Mouse (Mus musculus): Measurements from ENCODE around the gene Hdac5.
A peak's percentile ranks its signal among the peaks of the same experiment; 100 is the strongest.

The Hdac5 gene

DNA sequence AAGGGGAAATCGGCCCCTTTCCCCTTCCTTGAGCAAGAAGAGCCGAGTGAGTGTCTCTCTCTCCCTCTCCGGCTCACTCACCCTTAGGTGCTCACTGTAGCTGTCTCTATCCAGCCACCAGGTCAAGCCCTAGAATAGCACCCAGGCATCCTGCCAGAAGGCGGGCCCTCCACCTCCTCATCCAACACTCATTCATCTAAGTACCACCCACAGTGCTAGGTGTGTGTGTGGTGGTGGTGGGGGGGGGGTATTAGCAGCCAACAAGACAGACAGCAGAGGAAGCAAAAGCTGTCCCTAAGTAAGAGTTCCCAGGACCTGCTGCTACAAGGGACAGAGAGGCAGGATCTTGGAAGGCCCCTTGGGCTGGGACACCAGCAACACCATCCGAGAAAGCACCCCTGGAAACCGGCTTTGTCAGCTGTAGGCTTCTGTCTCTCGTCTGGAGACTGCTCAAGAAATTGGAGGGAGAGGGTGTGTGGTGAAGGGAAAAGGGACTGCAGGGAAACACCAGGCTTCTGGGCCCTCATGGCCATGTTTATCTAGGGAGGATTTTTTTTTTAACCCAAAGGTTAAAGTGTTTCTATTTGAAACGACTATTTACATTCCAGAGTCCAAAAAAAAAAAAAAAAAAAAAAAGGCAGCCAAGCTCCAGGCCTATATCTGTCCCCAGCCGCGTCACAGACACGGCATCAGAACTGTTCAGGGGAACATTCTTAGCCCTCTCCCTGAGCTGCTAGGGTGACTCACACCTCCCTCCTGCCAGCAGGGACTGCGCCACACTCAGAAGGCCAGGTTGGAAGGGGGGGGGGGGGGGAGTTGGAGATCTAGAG lies 13.7 kb downstream of the Hdac5 start:
- no peak for DNase-seq (ENCODE audit: low read depth, low spot score)

DNA sequence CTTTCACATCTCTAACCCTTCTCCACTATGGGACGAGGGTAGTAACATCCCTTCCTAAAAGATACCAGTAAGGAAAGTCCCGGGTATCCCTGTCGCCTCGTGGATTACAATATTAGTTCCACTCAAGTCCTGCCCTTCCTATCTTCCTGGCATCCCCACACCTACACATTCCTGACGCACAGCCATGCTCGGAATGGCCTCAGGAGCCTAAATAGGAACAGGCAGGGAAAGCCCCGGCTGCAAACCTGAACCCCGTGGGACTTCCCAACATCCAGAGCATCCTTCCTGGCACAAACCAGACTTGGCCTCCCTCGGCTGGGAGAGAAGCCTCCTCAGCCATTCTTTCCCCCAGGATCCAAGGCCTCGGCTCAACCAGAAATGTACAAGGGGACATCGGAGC lies 14.5 kb downstream of the Hdac5 start:
- DNase-seq (ENCODE audit: low read depth, low spot score): no peak

DNA sequence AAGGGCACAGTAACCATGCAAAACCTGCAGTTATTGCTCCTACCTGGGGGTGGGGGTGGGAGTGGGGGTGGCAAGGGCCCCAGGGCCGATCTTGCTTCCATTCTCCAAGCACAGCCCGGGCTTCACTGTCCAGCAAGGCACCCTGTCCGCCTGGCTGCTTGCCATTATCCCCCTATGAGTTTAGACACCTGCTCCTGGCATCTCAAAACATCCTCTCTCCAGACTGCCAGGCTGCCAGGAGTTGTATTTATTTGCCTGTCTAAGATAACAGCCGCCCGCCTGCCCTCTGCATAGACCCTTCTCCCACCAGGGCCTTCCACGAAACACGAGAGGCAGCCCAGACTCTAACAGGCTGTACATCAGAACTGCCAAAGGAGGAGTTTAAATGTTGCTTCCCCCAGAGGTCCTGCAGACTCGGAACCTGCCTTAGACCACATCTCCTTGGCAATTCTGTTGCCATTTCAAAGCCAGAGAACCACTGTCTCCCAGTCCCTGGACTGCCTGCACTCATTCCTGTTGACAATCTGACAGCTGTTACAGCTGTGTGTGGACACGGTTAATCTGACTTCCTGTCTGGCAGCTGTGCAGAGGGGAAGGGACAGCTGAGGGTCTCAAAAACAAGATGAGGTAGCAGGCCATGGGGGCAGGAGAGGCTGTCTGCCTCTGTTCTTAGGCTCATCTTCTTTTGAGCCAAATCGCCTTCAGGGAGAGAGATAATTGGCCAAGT lies 15.4 kb downstream of the Hdac5 start:
- no peak for DNase-seq (ENCODE audit: low read depth, low spot score)

DNA sequence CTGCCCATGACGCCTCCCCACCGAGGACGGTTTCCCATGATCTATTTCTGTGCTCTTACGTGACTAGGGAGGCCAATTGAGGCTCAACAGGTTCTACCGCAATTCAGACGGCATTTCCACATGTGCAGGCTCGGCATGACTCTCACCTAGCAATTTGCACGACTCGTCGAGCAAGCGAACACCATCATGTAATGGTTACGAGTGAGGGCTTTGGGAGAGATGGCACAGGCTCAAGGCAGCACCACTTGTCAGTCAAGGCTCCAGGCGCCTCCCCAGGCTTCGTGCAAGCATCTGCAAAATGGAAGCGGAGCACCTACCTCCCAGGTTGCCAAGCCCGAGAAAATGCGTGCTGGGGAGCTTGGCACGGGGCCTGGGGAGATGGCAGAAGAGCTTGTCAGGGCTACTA lies 18.0 kb downstream of the Hdac5 start:
- DNase-seq (ENCODE audit: low read depth, low spot score): no peak

DNA sequence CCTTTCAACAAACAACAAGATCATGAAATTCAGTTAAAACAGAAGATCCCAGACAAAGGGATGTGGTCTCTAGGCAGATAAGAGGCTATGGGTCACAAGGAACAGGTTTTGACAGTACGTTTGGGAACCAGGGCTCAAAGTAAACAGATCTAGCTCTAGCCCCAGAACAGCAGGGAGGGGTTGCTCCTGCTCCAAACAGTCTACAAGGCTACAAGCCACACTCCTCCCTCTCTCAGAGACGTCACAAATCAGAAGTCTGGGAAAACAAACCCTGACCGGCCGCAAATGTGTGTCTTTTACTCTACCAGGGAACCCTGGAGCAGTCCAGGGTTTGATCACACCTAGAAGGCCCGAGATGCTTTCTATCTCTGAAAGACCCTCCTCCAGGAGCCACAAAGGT lies 19.0 kb downstream of the Hdac5 start:
- DNase-seq (ENCODE audit: low read depth, low spot score): no peak

DNA sequence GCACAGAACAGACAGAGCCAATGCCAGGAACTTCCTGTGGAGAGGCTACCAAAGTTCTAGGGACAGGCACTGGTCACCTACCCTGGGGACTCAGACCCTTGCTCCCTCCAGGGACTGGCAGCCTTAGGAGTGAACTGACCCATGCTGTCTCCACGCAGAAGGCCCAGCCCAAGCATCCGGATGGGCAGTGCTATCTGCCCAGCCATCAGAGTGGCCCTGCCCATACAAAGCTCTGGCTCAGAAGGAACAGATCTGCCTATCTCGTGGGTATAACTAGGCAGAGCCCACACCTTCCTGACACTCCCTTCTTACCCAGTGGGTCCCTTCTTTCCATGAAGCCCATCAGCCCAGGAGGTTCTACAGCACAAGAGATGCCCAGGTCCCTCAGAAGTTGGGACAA lies 19.8 kb downstream of the Hdac5 start:
- DNase-seq (ENCODE audit: low read depth, low spot score): no peak

DNA sequence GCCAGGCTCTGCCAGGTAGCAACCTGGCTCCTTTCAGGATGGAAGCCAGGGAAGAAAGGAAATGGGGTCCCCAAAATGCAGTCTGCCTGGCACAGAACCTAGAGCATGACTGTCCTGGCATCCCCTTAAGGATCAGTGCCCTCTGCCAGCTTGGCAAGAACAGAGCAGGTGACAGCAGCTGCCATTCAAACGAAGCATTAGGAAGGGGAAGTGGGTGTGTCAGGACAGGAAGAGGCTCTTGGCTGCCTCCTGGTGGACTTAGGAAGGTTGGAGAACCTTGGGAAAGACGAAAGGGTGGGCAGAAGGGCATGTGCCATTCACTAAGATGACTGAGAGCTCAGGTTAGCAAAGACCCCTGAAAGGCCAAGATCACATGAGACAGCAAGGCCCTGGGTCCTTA lies 20.2 kb downstream of the Hdac5 start:
- DNase-seq (ENCODE audit: low read depth, low spot score): peak; percentile 35

DNA sequence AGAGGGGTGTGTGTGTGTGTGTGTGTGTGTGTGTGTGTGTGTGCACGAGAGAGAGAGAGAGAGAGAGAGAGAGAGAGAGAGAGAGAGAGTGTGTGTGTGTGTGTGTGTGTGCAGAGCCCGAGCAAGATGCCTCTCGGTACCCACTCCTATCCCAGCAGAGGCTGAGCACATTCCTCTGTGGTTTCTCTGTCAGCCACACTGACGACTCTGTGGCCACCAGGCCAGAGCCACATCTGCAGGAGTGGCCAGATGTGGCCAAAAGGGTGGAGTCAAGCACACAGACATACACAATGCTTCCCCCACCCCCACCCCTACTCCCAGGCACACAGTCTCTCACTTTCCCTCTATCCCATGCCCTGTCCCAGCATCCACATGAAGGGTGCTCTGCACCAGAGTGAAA lies 21.1 kb downstream of the Hdac5 start:
- peak; percentile 39 for DNase-seq (ENCODE audit: low read depth, low spot score)

DNA sequence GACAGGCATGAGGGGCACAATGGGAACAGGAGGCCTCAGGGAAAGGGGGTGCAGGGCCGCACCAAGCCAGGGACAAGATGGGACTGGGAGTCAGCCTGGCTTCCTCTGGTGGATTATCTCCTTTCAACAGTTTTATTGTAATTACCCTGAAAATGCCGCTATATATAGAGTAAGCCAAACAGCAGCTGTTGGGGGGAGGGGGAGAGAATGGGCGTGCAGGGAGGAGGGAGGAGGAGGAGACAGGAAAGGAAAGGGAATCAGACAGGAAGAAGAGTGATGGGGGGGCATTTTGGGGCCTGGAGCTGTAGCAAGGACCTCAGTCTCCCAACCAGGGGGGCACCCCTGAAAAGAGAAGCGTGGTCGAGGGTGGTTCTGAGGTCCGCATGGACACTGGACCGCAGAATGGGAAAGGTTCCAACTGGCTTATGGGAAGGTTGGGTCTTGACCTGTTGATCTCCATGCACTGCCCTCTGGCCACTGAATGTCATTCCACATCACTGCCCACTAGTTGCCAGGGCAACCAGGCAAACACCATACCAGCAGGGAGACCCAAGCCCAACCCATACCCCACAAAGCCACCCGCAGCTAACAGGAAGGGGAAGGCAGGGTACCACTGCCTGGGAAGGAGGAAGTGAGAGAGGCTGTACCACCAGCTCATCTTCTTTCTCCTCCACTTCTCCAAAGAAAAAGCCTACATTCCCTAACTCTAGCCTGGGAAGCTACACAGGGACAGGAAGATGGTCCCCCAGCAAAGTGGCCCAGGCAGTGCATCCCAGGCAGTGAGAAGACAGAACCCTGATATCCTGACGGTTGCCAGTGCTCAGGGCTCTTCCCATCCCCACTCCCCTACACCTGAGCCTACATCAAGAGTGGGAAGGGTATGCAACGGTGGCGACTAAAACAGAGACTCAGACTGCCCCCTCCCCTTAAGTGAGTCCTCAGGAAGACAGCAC lies 21.9 kb downstream of the Hdac5 start:
- DNase-seq (ENCODE audit: low read depth, low spot score): no peak

DNA sequence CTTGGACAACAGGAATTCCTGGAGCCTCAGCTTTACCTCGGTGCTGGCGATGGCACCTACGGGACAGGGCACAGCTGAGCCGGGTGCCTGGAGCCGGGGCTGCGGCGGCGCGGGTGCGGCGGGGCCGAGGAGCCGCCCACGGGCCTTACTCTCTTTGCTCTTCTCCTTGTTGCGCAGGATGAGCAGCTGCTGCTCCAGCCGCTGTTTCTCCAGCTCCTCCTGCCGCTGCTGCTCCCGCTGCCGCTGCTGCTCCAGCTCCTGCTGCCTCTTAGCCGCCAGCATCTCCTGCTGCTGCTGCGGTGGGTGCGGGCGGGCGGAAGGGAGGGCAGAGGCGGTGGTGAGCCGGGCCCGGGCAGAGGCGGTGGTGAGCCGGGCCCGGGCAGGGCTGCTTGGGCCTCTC lies 23.5 kb downstream of the Hdac5 start:
- no peak for DNase-seq (ENCODE audit: low read depth, low spot score)

DNA sequence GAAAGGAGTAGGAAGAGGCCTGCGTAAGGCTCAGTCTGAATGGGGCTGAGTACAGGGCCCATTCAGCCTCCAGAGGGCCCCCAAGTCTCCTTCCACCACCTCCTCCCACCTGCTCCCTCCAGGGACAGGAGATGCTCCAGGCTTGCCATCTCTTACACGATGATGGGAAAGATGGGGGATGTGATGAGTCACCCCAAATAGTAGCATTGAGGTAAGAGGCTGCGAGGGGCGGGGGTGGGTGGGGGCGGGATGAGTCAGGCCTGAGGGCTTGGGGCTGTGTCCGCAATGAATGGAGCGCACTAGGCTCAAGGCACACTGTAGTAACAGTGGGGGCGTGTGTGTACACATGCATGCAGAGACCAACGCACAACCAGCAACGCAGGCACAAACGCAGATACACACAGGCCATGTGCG lies 28.6 kb downstream of the Hdac5 start:
- DNase-seq (ENCODE audit: low read depth, low spot score): no peak

DNA sequence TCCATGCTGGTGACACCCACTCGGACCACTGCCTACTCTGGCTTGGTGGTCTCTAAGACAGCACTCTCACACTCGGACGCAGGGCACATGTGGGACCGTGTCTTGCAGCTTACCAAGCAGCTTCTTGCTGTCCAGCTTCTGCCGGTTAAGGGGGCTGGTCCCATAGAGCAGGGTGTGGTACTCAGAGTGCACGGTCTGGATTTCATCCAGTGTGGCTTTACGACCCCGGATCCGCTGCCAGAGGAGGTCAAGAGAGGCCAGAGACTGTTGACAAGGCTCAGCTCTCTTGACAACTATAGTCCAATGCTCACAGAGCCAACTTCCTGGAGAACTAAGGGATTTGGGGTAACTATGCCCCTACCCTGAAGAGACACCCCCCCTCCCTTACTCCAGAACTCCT lies 30.1 kb downstream of the Hdac5 start:
- DNase-seq (ENCODE audit: low read depth, low spot score): no peak

DNA sequence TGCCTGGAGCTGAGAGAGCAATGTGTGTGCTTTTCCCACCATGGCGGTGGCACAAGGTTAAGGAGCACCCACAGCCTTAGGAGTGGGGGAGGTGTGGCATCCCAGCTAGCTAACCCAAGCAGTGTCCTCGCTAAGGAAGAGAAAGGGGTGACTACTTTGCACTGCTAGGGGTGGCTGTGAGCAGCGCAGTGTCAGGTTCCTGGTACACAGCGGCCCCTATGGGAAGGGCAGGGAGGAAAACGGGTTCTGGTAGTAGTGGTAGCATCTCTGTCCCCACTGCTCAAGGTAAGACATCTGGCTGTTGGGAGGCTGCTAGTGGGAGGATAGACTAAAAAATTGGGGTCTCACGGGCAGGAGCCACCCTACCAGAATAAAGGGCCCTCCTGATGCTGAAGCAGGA lies 31.7 kb downstream of the Hdac5 start:
- DNase-seq (ENCODE audit: low read depth, low spot score): no peak

DNA sequence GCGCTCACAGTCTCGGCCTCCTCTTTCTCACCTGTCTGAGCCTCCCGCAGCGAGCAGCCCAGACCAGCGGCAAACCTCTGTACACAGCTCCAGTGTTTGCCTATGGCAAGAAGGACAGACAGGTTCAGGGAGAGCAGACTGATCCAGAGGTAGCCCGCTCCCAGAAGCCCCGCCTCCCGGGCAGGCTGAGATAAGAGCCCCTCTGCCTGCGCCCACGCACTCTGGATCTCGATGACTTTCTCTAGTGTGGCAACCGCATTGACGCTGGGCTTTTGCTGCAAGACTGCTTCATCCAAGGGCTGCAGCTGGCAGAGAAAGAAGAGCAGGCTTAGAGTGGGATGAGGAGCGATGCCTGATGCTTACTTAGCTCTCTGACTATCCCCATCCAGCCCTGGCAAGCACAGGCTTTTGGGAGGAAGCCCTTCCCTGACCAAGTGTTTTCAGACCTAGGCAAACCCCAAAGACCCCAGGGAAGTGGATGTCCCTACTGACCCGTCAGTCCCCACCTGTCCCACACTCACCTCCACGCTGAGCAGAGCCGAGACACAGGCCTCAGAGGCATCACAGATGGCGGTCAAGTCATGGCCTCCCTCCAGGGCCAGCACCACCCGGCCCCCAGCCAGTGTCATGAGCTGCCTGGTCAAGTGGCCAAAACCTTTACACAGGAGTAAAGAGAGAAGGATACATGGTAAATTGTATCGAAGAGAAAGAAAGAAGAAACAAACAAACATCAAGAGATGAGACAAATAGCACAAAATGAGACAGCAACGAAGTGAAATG lies 33.8 kb downstream of the Hdac5 start:
- no peak for DNase-seq (ENCODE audit: low read depth, low spot score)

DNA sequence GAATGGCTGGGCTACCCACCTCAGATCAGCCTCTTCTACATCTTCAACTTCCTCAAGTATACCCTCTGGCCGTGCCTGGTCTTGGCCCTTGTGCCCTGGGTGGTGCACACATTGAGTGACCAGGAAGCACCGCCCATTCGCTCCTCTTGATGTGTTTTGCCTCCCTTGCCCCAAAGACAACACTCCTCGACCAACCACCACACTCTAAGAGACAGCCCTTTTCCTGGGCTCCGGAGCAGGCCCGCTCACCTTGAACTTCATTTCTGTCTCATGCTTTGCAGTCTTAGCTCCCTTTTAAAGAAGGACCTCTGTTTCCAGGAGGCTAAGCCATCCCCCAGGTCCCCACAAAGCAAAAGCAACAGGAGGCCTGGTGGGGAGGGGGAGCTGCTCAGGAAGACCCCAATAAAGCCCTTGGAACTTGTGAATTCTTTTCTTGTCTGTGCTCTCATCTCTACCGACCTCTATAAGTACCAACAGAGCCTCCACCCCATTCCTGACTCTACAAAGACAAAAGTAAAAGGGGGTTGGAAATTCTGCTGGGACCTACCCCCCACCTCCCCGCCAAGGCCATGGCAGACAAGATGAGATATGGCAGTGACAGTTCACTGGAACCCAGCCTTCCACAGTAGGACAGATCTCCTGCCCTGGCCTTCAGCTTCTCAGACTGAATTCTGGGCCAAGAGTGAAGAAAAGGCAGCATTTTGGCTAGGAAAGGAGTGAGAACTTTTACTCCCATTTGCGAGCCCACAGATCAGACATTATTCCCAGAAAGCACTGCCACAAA lies 36.1 kb downstream of the Hdac5 start:
- no peak for DNase-seq (ENCODE audit: low read depth, low spot score)

DNA sequence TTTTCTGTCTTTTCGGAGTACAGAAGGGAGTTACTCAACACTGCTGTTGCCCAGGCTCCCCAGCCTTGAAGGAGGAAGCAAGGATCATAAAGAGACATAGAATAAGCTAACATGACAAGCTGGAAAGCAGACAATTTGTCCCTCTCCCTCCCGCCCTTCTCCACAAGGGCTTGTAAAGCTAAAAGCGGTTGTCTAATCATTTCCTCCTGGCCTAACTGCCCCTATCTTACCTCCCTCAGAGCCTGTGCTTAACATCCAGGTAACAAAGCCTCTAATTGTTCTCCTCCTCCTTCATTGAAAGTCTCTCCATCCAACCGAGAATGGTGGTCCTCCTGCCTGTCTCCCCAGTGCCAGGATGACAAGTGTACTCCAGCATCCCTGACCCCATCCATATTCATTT lies 39.1 kb downstream of the Hdac5 start:
- DNase-seq (ENCODE audit: low read depth, low spot score): no peak

DNA sequence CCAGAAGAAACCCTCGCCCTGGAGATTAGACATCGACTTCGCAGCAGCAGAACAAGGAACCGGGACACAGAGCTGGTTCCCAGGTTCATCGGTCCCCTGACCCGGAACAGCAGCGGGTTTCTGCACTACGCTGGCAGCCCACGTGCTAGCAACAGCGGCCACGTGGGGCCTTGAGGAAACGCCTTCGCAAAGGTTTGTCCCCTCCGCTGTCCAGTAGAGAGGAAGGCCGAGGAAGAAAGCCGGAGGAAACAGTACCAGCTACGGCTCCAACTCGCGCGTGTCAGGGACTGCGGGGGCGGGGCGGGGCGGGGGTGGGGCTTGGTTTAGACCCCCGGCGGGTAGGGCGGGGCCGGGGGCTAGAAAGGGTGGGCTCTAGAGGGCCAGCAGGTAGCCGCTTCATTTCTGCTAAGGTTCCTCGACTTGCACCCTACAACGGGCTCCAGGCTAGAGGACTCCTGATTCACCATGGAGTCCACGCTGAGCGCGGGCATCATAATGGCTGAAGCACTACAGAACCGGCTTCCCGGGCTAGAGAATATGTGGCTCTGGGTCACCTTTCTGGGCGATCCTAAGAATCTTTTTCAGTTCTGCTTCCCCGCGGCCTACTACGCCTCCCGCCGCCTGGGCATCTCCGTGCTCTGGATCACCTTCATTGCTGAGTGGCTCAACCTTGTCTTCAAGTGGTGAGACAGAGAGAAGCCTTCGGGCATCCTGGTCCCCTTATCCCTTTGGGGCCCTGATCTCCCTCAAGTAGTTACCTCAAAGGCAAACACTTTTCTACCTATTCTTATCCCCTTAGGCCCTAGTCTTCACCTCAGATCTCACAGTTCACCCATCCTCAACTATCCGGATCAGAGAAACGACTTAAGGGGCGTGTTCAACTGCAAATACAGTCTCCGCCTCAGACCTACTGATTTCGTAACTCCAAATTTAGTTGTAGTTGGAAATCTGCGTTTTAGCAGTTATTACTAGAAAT lies 40.2 kb downstream of the Hdac5 start, which contains the start of gene G6pc3:
TSS of gene G6pc3 (plus strand) at position 160 of the 976 bp plus-strand sequence.
- DNase-seq (ENCODE audit: low read depth, low spot score): peak; percentile 86

DNA sequence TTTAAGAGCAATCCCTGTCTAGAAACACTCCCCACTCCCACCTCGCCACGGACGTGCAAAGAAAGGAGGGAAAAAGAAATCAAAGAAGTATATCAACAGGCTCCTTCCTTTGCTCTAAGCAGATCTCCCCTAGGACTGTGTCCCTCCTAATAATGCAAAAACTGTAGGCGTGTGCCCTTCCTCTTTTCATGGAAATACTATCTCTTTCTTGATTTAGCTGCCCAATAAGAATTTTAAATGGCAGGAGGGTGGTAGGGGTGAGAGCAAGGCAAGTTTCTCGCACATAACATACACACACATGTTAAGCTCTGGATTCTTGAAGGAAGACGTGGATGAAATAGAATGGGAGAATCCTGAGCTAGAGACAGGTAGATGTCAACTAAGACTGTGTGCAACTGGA lies 41.0 kb downstream of the Hdac5 start:
- DNase-seq (ENCODE audit: low read depth, low spot score): no peak

DNA sequence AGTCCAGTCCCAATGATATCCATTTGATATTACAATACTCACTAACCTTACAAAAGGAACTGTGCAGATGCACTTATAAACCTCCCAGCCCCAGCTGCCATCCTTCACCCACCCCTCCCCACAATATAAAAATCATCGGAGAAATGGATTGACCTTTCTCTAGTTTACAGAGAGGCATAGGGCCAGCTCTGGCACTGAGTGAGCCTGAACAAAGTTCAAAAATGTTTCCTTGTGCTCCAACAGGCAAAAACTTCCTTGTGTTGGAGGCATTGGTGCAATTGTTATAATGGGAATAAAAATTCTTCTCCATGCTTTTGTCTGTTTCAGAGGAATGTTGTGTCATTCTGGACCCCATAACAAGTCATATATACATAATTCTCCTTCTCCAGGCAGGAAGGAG lies 43.7 kb downstream of the Hdac5 start:
- no peak for DNase-seq (ENCODE audit: low read depth, low spot score)

All from CD4-positive helper T cell, adult 2 months (primary cell).